ENCODE assay signal across 13 mouse cellular contexts in the genomic region with DNA sequence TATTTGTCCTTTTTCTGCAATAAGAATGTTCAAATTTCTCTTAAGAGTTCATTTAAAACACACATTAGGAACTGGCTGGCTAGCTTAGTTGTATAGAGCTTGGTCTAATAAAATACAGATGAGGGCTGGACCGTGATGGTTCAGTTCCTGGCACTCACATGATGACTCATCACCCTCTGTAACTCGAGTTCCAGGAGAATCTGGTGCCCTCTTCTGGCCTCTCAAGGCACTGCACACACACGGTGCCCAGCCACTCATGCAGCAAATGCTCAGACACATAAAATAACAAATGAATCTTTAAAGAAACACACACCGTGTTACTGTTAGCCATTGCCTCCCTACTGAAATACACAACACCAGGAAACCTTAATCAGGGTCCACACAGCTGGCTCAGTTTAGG.
DNase-seq lines count a peak whose midpoint lies in the region; TF ChIP-seq lines count a peak whose summit lies in the region.
"Had no signal": no experiment of that assay in that cellular context is flagged by ENCODE, and none has a peak within 500 bp of the region (broad histone marks: within the 10 kb centered on the region; RNA-seq: fewer than 3 reads in every experiment).

No protein-coding gene starts in this region.

- peak; percentile 30 for DNase-seq in adrenal gland, postnatal 14 days
- no peak for DNase-seq in adrenal gland, adult 18-20 months (ENCODE audit: low spot score in 2 of 2)
- no peak for DNase-seq in kidney, adult 2 months
- no peak for DNase-seq in kidney, postnatal 14 days
- DNase-seq in 3T3-L1 (ENCODE audit: low read depth, low spot score): peak; percentile 52
- DNase-seq in right cerebral cortex, postnatal 4 days: no peak
- DNase-seq in left cerebral cortex, adult 8-10 months (ENCODE audit: low spot score in 2 of 2): no peak
- DNase-seq: adrenal gland, postnatal 36 days had no signal

- TF ChIP-seq POLR2A in kidney, adult 2 months (IDR thresholded peaks at IDR 0.05; ENCODE audit: low read depth, low read length): no peak
- no peak for TF ChIP-seq POLR2A in bone marrow, adult 2 months (IDR thresholded peaks at IDR 0.05; ENCODE audit: borderline replicate concordance, control insufficient read depth, low read depth, low read length)

- H3K27ac ChIP-seq in kidney, adult 2 months (ENCODE audit: insufficient read depth, low read depth, low read length): no peak overlapping the region
- H3K27ac ChIP-seq in bone marrow, adult 2 months (ENCODE audit: control insufficient read depth, insufficient read depth, low read depth, low read length, poor library complexity): no peak overlapping the region
- H3K27ac ChIP-seq: heart, embryonic 10.5 days; hindbrain, embryonic 13.5 days; left cerebral cortex, adult 2 months; liver, embryonic 15.5 days had no signal

- H3K4me1 ChIP-seq in kidney, adult 2 months (ENCODE audit: control insufficient read depth, insufficient read depth, low read length): no peaks in the 10 kb centered on the region
- no peaks in the 10 kb centered on the region for H3K4me1 ChIP-seq in bone marrow, adult 2 months (ENCODE audit: control insufficient read depth, insufficient read depth, low read length)
- H3K4me1 ChIP-seq: heart, embryonic 10.5 days; hindbrain, embryonic 13.5 days; liver, embryonic 15.5 days had no signal

- no peaks in the 10 kb centered on the region for H3K27me3 ChIP-seq in kidney, adult 2 months (replicated peaks; ENCODE audit: control insufficient read depth, insufficient read depth, low read length)
- H3K27me3 ChIP-seq: hindbrain, embryonic 13.5 days; liver, embryonic 15.5 days had no signal

- H3K4me3 ChIP-seq in kidney, adult 2 months (ENCODE audit: insufficient read depth, low read depth, low read length): no peak overlapping the region
- no peak overlapping the region for H3K4me3 ChIP-seq in bone marrow, adult 2 months (replicated peaks; ENCODE audit: control insufficient read depth, low read depth, low read length)
- H3K4me3 ChIP-seq: heart, embryonic 10.5 days; hindbrain, embryonic 13.5 days; left cerebral cortex, adult 2 months; liver, embryonic 15.5 days had no signal

- 0 out of 2 replicates have a peak, but pooled peaks have one; percentile 24 for TF ChIP-seq CTCF in kidney, adult 2 months (conservative IDR thresholded peaks at IDR 0.05; ENCODE audit: insufficient read depth, insufficient read length, low read depth, low read length)
- peak; percentile 28; the same call in 1 of the 2 replicates for TF ChIP-seq CTCF in bone marrow, adult 2 months (IDR thresholded peaks at IDR 0.05; ENCODE audit: control insufficient read depth, insufficient read depth, low read length)

- no peaks in the 10 kb centered on the region for H3K36me3 ChIP-seq in kidney, adult 2 months (ENCODE audit: control insufficient read depth, insufficient read depth, low read length)
- H3K36me3 ChIP-seq: heart, embryonic 10.5 days; hindbrain, embryonic 13.5 days; liver, embryonic 15.5 days had no signal

- 71% methylated on average over 4 of the region's 4 CpGs for WGBS in kidney, adult 2 months
- WGBS in bone marrow, adult 2 months: 62% methylated on average over 4 of the region's 4 CpGs

Comparison
In these comparisons a context has a peak if more than half of its experiments do, and no peak if none do; other contexts are left out.
1. DNase-seq: peak in adrenal gland, postnatal 14 days (single experiment) and 3T3-L1 (single experiment); none in adrenal gland, adult 18-20 months (0 of 2), kidney, adult 2 months (single experiment), kidney, postnatal 14 days (single experiment), right cerebral cortex, postnatal 4 days (single experiment) and left cerebral cortex, adult 8-10 months (0 of 2).